8 mouse cellular contexts compared by ENCODE assay signal in genomic region chr15:77928673-77929331, GRCm38 (mm10). TPM values are rescaled to one million over a fixed set of nuclear protein-coding genes. Genes with fewer than 3 reads are reported as not detected.
A peak's percentile ranks its signal among the peaks of the same experiment; 100 is the strongest.
DNase-seq lines count a peak whose midpoint lies in the region; ATAC-seq and TF ChIP-seq lines count a peak whose summit lies in the region.

Gene Txn2, minus strand, starts transcription at chr15:77929006.

- H3K4me3 ChIP-seq in hindbrain, embryonic 10.5 days = peak within 1 kb of the TSS; percentile 68
- H3K4me3 ChIP-seq in lung, postnatal 0 days (ENCODE audit: low read depth, low read length) = peak within 1 kb of the TSS; percentile 51

- H3K27me3 ChIP-seq in hindbrain, embryonic 10.5 days (ENCODE audit: insufficient read depth, poor library complexity, severe bottlenecking) = no peaks in the 10 kb centered on the region
- no peaks in the 10 kb centered on the region for H3K27me3 ChIP-seq in lung, postnatal 0 days (replicated peaks; ENCODE audit: insufficient read depth, low read length)

- H3K4me1 ChIP-seq in hindbrain, embryonic 10.5 days (replicated peaks) = peaks cover 31% of the 10 kb centered on the region
- H3K4me1 ChIP-seq in lung, postnatal 0 days (ENCODE audit: insufficient read depth, low read depth, low read length) = peaks cover 6% of the 10 kb centered on the region

- peaks cover 37% of the 10 kb centered on the region for H3K36me3 ChIP-seq in hindbrain, embryonic 10.5 days
- H3K36me3 ChIP-seq in lung, postnatal 0 days (ENCODE audit: insufficient read depth, low read length) = 0 out of 2 replicates have a peak, but pooled peaks cover 3% of the 10 kb centered on the region

- no peaks in the 10 kb centered on the region for H3K9me3 ChIP-seq in hindbrain, embryonic 10.5 days
- H3K9me3 ChIP-seq in lung, postnatal 0 days (ENCODE audit: low read length) = no peaks in the 10 kb centered on the region

- peak within 1 kb of the TSS; percentile 61 for H3K4me2 ChIP-seq in lung, postnatal 0 days (replicated peaks; ENCODE audit: low read depth, low read length)

- WGBS in hindbrain, embryonic 10.5 days = under 1% methylated on average over 34 of the region's 34 CpGs
- WGBS in lung, postnatal 0 days = 0% methylated on average over 34 of the region's 34 CpGs

- DNase-seq in MN1 (ENCODE audit: low spot score) = peak; percentile 100
- DNase-seq in cerebellum, adult 9-10 months = peak; percentile 99
- peak; percentile 98 for DNase-seq in hindbrain, embryonic 10.5 days (ENCODE audit: low spot score)
- DNase-seq in layer of hippocampus, adult 9-11 months = peak; percentile 98
- DNase-seq in lung, postnatal 0 days (ENCODE audit: low spot score) = peak; percentile 100
- peak; percentile 90 for DNase-seq in ovary, postnatal 14 days (ENCODE audit: low spot score)
- DNase-seq in thymus, postnatal 14 days = peak; percentile 95

- peak within 1 kb of the TSS; percentile 43 for H3K9ac ChIP-seq in lung, postnatal 0 days (replicated peaks; ENCODE audit: low read depth)

- ATAC-seq in frontal cortex, adult (ENCODE audit: low TSS enrichment) = peak; percentile 91
- peak; percentile 96 for ATAC-seq in lung, postnatal 0 days

- peak within 1 kb of the TSS; percentile 89 for H3K27ac ChIP-seq in hindbrain, embryonic 10.5 days
- H3K27ac ChIP-seq in lung, postnatal 0 days (ENCODE audit: low read length) = peak within 1 kb of the TSS; percentile 90

- TF ChIP-seq EP300 in lung, postnatal 0 days (IDR thresholded peaks at IDR 0.05) = peak; percentile 45

- TF ChIP-seq CTCF in lung, postnatal 0 days (IDR thresholded peaks at IDR 0.05) = peak; percentile 43

RNA-seq across cellular contexts. Expression of gene Txn2, which starts in this region (rescaled TPM):
- polyA plus RNA-seq in hindbrain, embryonic 10.5 days (2016; fragmentation: Nextera tagmentation; extraction: Ambion mirVana) = 286 and 294 TPM in 2 replicates
- polyA plus RNA-seq in lung, postnatal 0 days (2015; fragmentation: Nextera tagmentation; extraction: Ambion mirVana) = 121 and 122 TPM in 2 replicates

Comparison
In these comparisons a context has a peak if more than half of its experiments do, and no peak if none do; other contexts are left out.
1. Peak in every context shown above with its lines: DNase-seq, ATAC-seq, H3K4me3 ChIP-seq and H3K27ac ChIP-seq.